In genomic region chr6:83599060-83599550, GRCm38 (mm10) we compare ENCODE assay signal across 10 mouse cellular contexts. TPM values are rescaled to one million over a fixed set of nuclear protein-coding genes. Genes with fewer than 3 reads are reported as not detected.
DNase-seq lines count a peak whose midpoint lies in the region; ATAC-seq and TF ChIP-seq lines count a peak whose summit lies in the region.
"Had no signal": no experiment of that assay in that cellular context is flagged by ENCODE, and none has a peak within 500 bp of the region (broad histone marks: within the 10 kb centered on the region; RNA-seq: fewer than 3 reads in every experiment).

No protein-coding gene starts in this region.

- H3K9me3 ChIP-seq in hindbrain, embryonic 14.5 days (ENCODE audit: control insufficient read depth, low read length), result no peaks in the 10 kb centered on the region
- no peaks in the 10 kb centered on the region for H3K9me3 ChIP-seq in midbrain, embryonic 13.5 days

- WGBS in heart, adult 2 months, result 39% methylated on average over 24 of the region's 24 CpGs
- 40% methylated on average over 24 of the region's 24 CpGs for WGBS in hindbrain, embryonic 14.5 days
- WGBS in midbrain, embryonic 13.5 days, result 33% methylated on average over 24 of the region's 24 CpGs

- peak overlapping the region; percentile 79 for H3K27ac ChIP-seq in heart, adult 2 months
- no peak overlapping the region for H3K27ac ChIP-seq in hindbrain, embryonic 14.5 days
- H3K27ac ChIP-seq in midbrain, embryonic 13.5 days, result no peak overlapping the region; the same call in 1 of the 2 replicates

- peaks cover 3% of the 10 kb centered on the region; the same call in 1 of the 2 replicates for H3K4me1 ChIP-seq in heart, adult 2 months (ENCODE audit: control insufficient read depth, insufficient read depth, low read length)
- no peaks in the 10 kb centered on the region for H3K4me1 ChIP-seq in hindbrain, embryonic 14.5 days (replicated peaks; ENCODE audit: control insufficient read depth, insufficient read depth, low read length)
- no peaks in the 10 kb centered on the region for H3K4me1 ChIP-seq in midbrain, embryonic 13.5 days (replicated peaks)

- intact Hi-C loops in heart, adult 2 months (cut with DNase I), result loop anchor here (1.0 kb wide), 1 partner anchor 14 kb away; no protein-coding TSS in a partner anchor
- intact Hi-C loops in gastrocnemius, postnatal 14 days (cut with DNase I; ENCODE audit: low total_unique reads), result no loop called here

- no peak for TF ChIP-seq CTCF in heart, adult 2 months (IDR thresholded peaks at IDR 0.05)

- TF ChIP-seq POLR2A in heart, adult 2 months (IDR thresholded peaks at IDR 0.05; ENCODE audit: insufficient read depth, low read depth, low read length), result no peak

- no peak for ATAC-seq in hindbrain, embryonic 14.5 days (ENCODE audit: low FRiP score)
- peak; percentile 56 for ATAC-seq in midbrain, embryonic 13.5 days

- no peaks in the 10 kb centered on the region for H3K79me2 ChIP-seq in heart, adult 2 months (replicated peaks; ENCODE audit: control insufficient read depth, insufficient read depth, low read length)

- H3K4me3 ChIP-seq in heart, adult 2 months, result peak overlapping the region; percentile 3; the same call in 1 of the 2 replicates
- H3K4me3 ChIP-seq in hindbrain, embryonic 14.5 days (replicated peaks; ENCODE audit: low read length), result peak overlapping the region; percentile 29
- peak overlapping the region; percentile 43 for H3K4me3 ChIP-seq in midbrain, embryonic 13.5 days (replicated peaks)

- peaks cover 3% of the 10 kb centered on the region; the same call in 1 of the 2 replicates for H3K36me3 ChIP-seq in heart, adult 2 months (ENCODE audit: control insufficient read depth, insufficient read depth, low read length)
- no peaks in the 10 kb centered on the region for H3K36me3 ChIP-seq in hindbrain, embryonic 14.5 days (replicated peaks; ENCODE audit: control insufficient read depth, insufficient read depth)
- no peaks in the 10 kb centered on the region for H3K36me3 ChIP-seq in midbrain, embryonic 13.5 days

- peak in 1 of 2 experiments; percentile 27 for DNase-seq in heart, adult 2 months
- DNase-seq in heart, postnatal 4 days, result no peak
- peak; percentile 28 for DNase-seq in embryo, embryonic 9.5 days (ENCODE audit: extremely low spot score)
- DNase-seq in hindbrain, embryonic 14.5 days (ENCODE audit: low spot score), result no peak
- DNase-seq in right cerebral cortex, adult 18-20 months, result no peak
- DNase-seq in gastrocnemius, postnatal 14 days, result no peak
- no peak for DNase-seq in spleen, postnatal 4 days (ENCODE audit: low spot score in 2 of 2)

- no peak for TF ChIP-seq EP300 in heart, adult 2 months (IDR thresholded peaks at IDR 0.05; ENCODE audit: insufficient read depth, low read depth, low read length)

- H3K9ac ChIP-seq in heart, adult 2 months (ENCODE audit: low read depth, low read length), result no peak overlapping the region
- H3K9ac ChIP-seq in hindbrain, embryonic 14.5 days, result peak overlapping the region; percentile 48
- H3K9ac ChIP-seq in midbrain, embryonic 13.5 days (replicated peaks), result peak overlapping the region; percentile 63

- peak overlapping the region; percentile 51 for H3K4me2 ChIP-seq in hindbrain, embryonic 14.5 days (replicated peaks)
- H3K4me2 ChIP-seq in midbrain, embryonic 13.5 days (replicated peaks), result peak overlapping the region; percentile 60

- no peaks in the 10 kb centered on the region for H3K27me3 ChIP-seq in heart, adult 2 months (ENCODE audit: control insufficient read depth, insufficient read depth, low read length)
- H3K27me3 ChIP-seq in hindbrain, embryonic 14.5 days (ENCODE audit: control insufficient read depth, insufficient read depth, low read length), result no peaks in the 10 kb centered on the region
- no peaks in the 10 kb centered on the region for H3K27me3 ChIP-seq in midbrain, embryonic 13.5 days

RNA-seq across cellular contexts. Expression of gene Stambp, which starts 26.6 kb away (rescaled TPM):
- total RNA-seq in heart, adult 2 months (2021), result 10 to 100 TPM; 11.9 to 12.9 TPM
- 10.1 and 17.6 TPM in 2 replicates for polyA plus RNA-seq in heart, adult 2 months (2012; rRNA removed)
- 10 to 100 TPM; 16.0 to 18.4 TPM for total RNA-seq in heart, postnatal 4 days (2021)
- polyA plus RNA-seq in hindbrain, embryonic 14.5 days (2014; fragmentation: Nextera tagmentation; extraction: Ambion mirVana), result 59.4 and 63.6 TPM in 2 replicates
- polyA plus RNA-seq in midbrain, embryonic 13.5 days (2015; fragmentation: Nextera tagmentation; extraction: Ambion mirVana), result 48.6 and 55.3 TPM in 2 replicates
- total RNA-seq in gastrocnemius, postnatal 14 days (2021), result 1 to 10 TPM; 7.5 to 8.3 TPM

RNA-seq across cellular contexts. Expression of gene Clec4f, which starts 56.9 kb away (rescaled TPM):
- under 1 TPM; 0.27 to 0.57 TPM for total RNA-seq in heart, adult 2 months (2021)
- 0.23 TPM in 1 of 2 replicates, not detected in the other for polyA plus RNA-seq in heart, adult 2 months (2012; rRNA removed)
- not detected for total RNA-seq in heart, postnatal 4 days (2021)
- polyA plus RNA-seq in hindbrain, embryonic 14.5 days (2014; fragmentation: Nextera tagmentation; extraction: Ambion mirVana), result not detected in 2 replicates
- polyA plus RNA-seq in midbrain, embryonic 13.5 days (2015; fragmentation: Nextera tagmentation; extraction: Ambion mirVana), result not detected in 2 replicates
- not detected for total RNA-seq in gastrocnemius, postnatal 14 days (2021)
- polyA plus RNA-seq: C2C12; gonadal fat pad, adult 2 months had no signal
